Mouse (Mus musculus): ENCODE measurements at regions not wholly inside any gene's neighbourhood (a gene's known extent, or its start where the extent isn't known, plus 50 kb on each side); places are given as distances from the start of the nearest gene placed in this dataset.
A peak's percentile ranks its signal among the peaks of the same experiment; 100 is the strongest.

GRCm38 (mm10) chr3:39666817-39667216 is 780.1 kb downstream of the Fat4 start:
- H3K27ac ChIP-seq = no peak overlapping the region
- H3K9ac ChIP-seq = no peak overlapping the region
- no peak overlapping the region for H3K4me3 ChIP-seq
- H3K36me3 ChIP-seq (replicated peaks) = no peaks in the 10 kb centered on the region
- no peaks in the 10 kb centered on the region for H3K4me1 ChIP-seq
- 92% methylated on average over 3 of the region's 3 CpGs for WGBS
- no peaks in the 10 kb centered on the region for H3K9me3 ChIP-seq
- no peak overlapping the region for H3K4me2 ChIP-seq
- H3K27me3 ChIP-seq (replicated peaks) = no peaks in the 10 kb centered on the region
- ATAC-seq (replicated peaks) = no peak

- Histone ChIP-seq H3K9ac (no peak overlapping the region), H3K27ac (no peak overlapping the region), H3K27me3 (replicated peaks) (no peaks in the 10 kb centered on the region), H3K4me3 (no peak overlapping the region), H3K36me3 (replicated peaks) (no peaks in the 10 kb centered on the region), H3K9me3 (no peaks in the 10 kb centered on the region), H3K4me1 (no peaks in the 10 kb centered on the region), H3K4me2 (no peak overlapping the region)
- 72% methylated on average over 1 of the region's 1 CpGs for WGBS
- no peak for ATAC-seq (replicated peaks)
Observed at GRCm38 (mm10) chr3:39669145-39669544, 782.4 kb downstream of the Fat4 start.

GRCm38 (mm10) chr3:39673997-39674396 is 787.3 kb downstream of the Fat4 start:
- Histone ChIP-seq H3K9ac (no peak overlapping the region), H3K4me3 (no peak overlapping the region), H3K27me3 (replicated peaks) (no peaks in the 10 kb centered on the region), H3K4me2 (no peak overlapping the region), H3K27ac (no peak overlapping the region), H3K4me1 (no peaks in the 10 kb centered on the region), H3K36me3 (replicated peaks) (no peaks in the 10 kb centered on the region), H3K9me3 (no peaks in the 10 kb centered on the region)
- ATAC-seq (replicated peaks) = no peak
- 83% methylated on average over 7 of the region's 7 CpGs for WGBS

GRCm38 (mm10) chr3:39674927-39675326 is 788.2 kb downstream of the Fat4 start:
- Histone ChIP-seq H3K4me2 (no peak overlapping the region), H3K4me3 (no peak overlapping the region), H3K4me1 (no peaks in the 10 kb centered on the region), H3K27ac (no peak overlapping the region), H3K36me3 (replicated peaks) (no peaks in the 10 kb centered on the region), H3K9ac (no peak overlapping the region), H3K27me3 (replicated peaks) (no peaks in the 10 kb centered on the region), H3K9me3 (no peaks in the 10 kb centered on the region)
- no peak for ATAC-seq (replicated peaks)
- 84% methylated on average over 10 of the region's 10 CpGs for WGBS

- no peak for ATAC-seq (replicated peaks)
- no peaks in the 10 kb centered on the region for H3K9me3 ChIP-seq
- no peaks in the 10 kb centered on the region for H3K36me3 ChIP-seq (replicated peaks)
- H3K27me3 ChIP-seq (replicated peaks) = no peaks in the 10 kb centered on the region
- H3K27ac ChIP-seq = no peak overlapping the region
- no peak overlapping the region for H3K9ac ChIP-seq
- no peak overlapping the region for H3K4me3 ChIP-seq
- no peak overlapping the region for H3K4me2 ChIP-seq
- H3K4me1 ChIP-seq = no peaks in the 10 kb centered on the region
- 93% methylated on average over 1 of the region's 1 CpGs for WGBS
Observed at GRCm38 (mm10) chr3:39705610-39706009, 818.9 kb downstream of the Fat4 start.

- Histone ChIP-seq H3K27me3 (replicated peaks) (no peaks in the 10 kb centered on the region), H3K9me3 (no peaks in the 10 kb centered on the region), H3K9ac (no peak overlapping the region), H3K4me3 (no peak overlapping the region), H3K27ac (peak overlapping the region; percentile 36; the same call in 1 of the 2 replicates), H3K36me3 (replicated peaks) (no peaks in the 10 kb centered on the region), H3K4me1 (peaks cover 7% of the 10 kb centered on the region), H3K4me2 (no peak overlapping the region)
- WGBS = 21% methylated on average over 13 of the region's 13 CpGs
- peak; percentile 82 for ATAC-seq (replicated peaks)
Observed at GRCm38 (mm10) chr3:39712795-39713709, 818.0 kb upstream of the Intu start.

GRCm38 (mm10) chr3:39714056-39714592 is 817.0 kb upstream of the Intu start:
- WGBS = 51% methylated on average over 5 of the region's 5 CpGs
- Histone ChIP-seq H3K4me3 (no peak overlapping the region), H3K9ac (no peak overlapping the region), H3K27ac (no peak overlapping the region), H3K4me1 (peaks cover 7% of the 10 kb centered on the region), H3K27me3 (replicated peaks) (no peaks in the 10 kb centered on the region), H3K36me3 (replicated peaks) (no peaks in the 10 kb centered on the region), H3K9me3 (no peaks in the 10 kb centered on the region), H3K4me2 (no peak overlapping the region)
- no peak for ATAC-seq (replicated peaks)

- WGBS = 83% methylated on average over 11 of the region's 11 CpGs
- Histone ChIP-seq H3K9me3 (no peaks in the 10 kb centered on the region), H3K36me3 (replicated peaks) (no peaks in the 10 kb centered on the region), H3K4me1 (peaks cover 2% of the 10 kb centered on the region; the same call in 1 of the 2 replicates), H3K4me3 (no peak overlapping the region), H3K9ac (no peak overlapping the region), H3K27me3 (replicated peaks) (no peaks in the 10 kb centered on the region), H3K27ac (no peak overlapping the region), H3K4me2 (no peak overlapping the region)
- ATAC-seq (replicated peaks) = no peak
Observed at GRCm38 (mm10) chr3:39718946-39719545, 812.0 kb upstream of the Intu start.

- H3K36me3 ChIP-seq (replicated peaks) = no peaks in the 10 kb centered on the region
- H3K4me3 ChIP-seq = no peak overlapping the region
- ATAC-seq (replicated peaks) = no peak
- H3K4me1 ChIP-seq = no peaks in the 10 kb centered on the region
- H3K9ac ChIP-seq = no peak overlapping the region
- WGBS = 81% methylated on average over 3 of the region's 3 CpGs
- no peaks in the 10 kb centered on the region for H3K9me3 ChIP-seq
- H3K27me3 ChIP-seq (replicated peaks) = no peaks in the 10 kb centered on the region
- H3K4me2 ChIP-seq = no peak overlapping the region
- H3K27ac ChIP-seq = no peak overlapping the region
Observed at GRCm38 (mm10) chr3:39725755-39726154, 805.3 kb upstream of the Intu start.

- ATAC-seq (replicated peaks) = no peak
- WGBS = 50% methylated on average over 1 of the region's 1 CpGs
Observed at GRCm38 (mm10) chr3:39736639-39737038, 794.4 kb upstream of the Intu start.

GRCm38 (mm10) chr3:39745947-39746346 is 785.1 kb upstream of the Intu start:
- 84% methylated on average over 2 of the region's 2 CpGs for WGBS
- no peaks in the 10 kb centered on the region for H3K36me3 ChIP-seq (replicated peaks)
- H3K4me2 ChIP-seq = no peak overlapping the region
- no peaks in the 10 kb centered on the region for H3K27me3 ChIP-seq (replicated peaks)
- no peaks in the 10 kb centered on the region for H3K4me1 ChIP-seq
- no peak for ATAC-seq (replicated peaks)
- no peak overlapping the region for H3K4me3 ChIP-seq
- H3K9me3 ChIP-seq = no peaks in the 10 kb centered on the region
- no peak overlapping the region for H3K9ac ChIP-seq
- no peak overlapping the region for H3K27ac ChIP-seq

More at GRCm38 (mm10) chr3:39736639-39737038, 794.4 kb upstream of the Intu start:
- Histone ChIP-seq H3K4me2 (no peak overlapping the region), H3K27ac (no peak overlapping the region), H3K9ac (no peak overlapping the region), H3K9me3 (no peaks in the 10 kb centered on the region), H3K4me1 (no peaks in the 10 kb centered on the region), H3K36me3 (replicated peaks) (no peaks in the 10 kb centered on the region), H3K27me3 (replicated peaks) (no peaks in the 10 kb centered on the region), H3K4me3 (no peak overlapping the region)

- Histone ChIP-seq H3K9ac (no peak overlapping the region), H3K9me3 (no peaks in the 10 kb centered on the region), H3K27me3 (replicated peaks) (no peaks in the 10 kb centered on the region), H3K4me2 (no peak overlapping the region), H3K27ac (no peak overlapping the region), H3K4me1 (no peaks in the 10 kb centered on the region), H3K4me3 (no peak overlapping the region), H3K36me3 (replicated peaks) (no peaks in the 10 kb centered on the region)
- ATAC-seq (replicated peaks) = no peak
- WGBS = 88% methylated on average over 6 of the region's 6 CpGs
Observed at GRCm38 (mm10) chr3:39768981-39769568, 762.0 kb upstream of the Intu start.
